Mouse (Mus musculus): Measurements from ENCODE around the gene Olfr1102. TPM values are rescaled to one million over a fixed set of nuclear protein-coding genes. Genes with fewer than 3 reads are reported as not detected.

Olfr1102 gene
- polyA plus RNA-seq (2014; fragmentation: Illumina TruSeq; extraction: RNeasy Lipid Tissue Mini Kit (QIAGEN cat#74804); ENCODE audit: low read depth, low replicate concordance), result not detected

DNA sequence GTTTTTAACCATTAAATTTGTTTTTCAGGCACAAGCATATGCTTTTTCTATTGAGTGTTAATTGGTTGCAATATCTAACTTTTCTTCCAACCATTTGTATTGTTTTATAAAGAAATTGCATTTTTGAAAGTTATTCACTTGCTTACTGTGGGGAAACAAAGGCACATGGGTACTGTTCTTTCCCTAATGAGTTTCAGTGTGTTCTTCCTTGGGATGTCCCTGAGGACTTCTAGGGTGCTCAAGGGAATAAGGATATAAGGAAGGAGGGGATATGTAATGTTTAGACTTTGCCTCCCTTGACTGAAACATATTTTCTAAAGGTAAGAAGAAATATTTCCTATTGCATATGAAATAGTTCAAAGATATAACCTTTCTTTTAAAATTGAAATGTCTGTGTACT, at the start of gene Olfr1102:
TSS of gene Olfr1102 (plus strand) at position 301 of the 400 bp plus-strand sequence.

DNA sequence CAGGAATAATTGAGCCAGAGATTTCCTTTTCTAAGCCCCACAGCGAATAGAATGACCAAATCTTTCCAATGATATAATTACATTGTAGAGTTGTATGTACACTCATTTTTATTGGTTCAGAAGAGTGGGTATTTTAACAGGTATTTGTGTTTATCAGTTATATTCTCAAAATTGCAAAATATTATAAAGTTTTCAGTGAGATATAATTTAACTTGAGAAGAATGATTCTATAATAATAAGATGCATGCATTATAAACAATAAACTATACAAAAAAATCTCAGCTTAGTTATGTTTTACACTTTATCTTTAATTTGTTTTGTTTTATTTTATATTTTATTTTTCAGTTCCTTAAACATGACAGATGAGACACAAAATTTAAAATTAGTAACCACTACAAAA, 37.6 kb upstream of the Olfr1102 start, which contains the start of gene Olfr1099:
TSS of gene Olfr1099 (minus strand) at position 101 of the 400 bp plus-strand sequence.

DNA sequence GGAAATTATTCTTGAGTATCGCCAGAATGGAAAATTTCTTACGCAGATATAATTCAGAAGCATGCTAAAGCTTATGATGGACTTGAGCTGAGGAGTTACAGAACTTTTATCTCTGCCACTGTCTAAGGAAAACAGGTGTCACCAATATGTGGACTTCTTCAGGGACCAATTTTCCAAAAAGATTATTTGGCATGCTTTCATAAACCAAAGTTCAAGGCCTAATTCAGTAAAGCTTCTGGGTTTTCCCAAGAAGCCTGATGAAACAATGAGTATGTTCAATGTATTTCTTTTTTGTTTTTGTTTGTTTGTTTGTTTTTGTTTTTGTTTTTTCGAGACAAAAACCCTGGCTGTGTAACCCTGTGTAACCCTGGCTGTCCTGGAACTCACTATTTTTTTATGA, 18.3 kb upstream of the Olfr1102 start, which contains the start of gene Olfr1100:
TSS of gene Olfr1100 (minus strand) at position 101 of the 400 bp plus-strand sequence.

DNA sequence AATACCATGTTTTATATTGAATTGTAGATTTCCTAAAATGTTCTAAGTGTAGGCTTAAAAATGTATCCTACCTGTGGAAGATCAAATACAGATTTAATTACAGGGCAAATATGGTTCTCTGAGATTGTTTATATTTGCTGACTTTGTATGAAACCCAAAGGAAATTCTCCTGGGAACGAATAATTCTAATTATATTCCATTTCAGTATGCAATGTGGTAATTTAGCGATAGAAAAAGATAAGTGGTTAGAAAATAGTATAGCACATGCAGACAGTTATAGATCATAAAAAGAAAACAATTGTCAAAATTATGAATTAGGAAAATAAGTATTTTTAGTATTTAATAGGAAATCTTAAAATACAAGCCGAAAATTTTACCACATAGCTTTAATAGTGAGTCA, 7.1 kb upstream of the Olfr1102 start, which contains the start of gene Olfr1101:
TSS of gene Olfr1101 (minus strand) at position 101 of the 400 bp plus-strand sequence.

DNA sequence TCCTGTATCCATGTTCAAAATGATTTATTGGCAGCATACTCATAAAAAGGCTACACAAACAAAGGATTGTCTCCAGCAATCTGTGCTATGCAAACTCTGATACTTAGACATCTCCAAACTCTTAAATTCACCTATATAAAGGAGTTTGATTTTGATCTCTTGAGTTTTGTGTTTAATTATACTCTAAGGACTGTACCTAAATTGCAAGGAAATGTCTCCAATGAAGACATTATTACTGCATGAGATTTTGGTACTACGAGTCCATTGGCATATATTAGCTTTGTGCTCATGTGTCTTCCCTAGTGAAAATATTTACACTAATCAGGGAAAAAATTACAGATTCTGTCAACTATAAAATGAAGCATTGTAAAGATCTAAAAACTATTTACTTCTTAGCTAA, 28.8 kb downstream of the Olfr1102 start, which contains the start of gene Olfr1104:
TSS of gene Olfr1104 (minus strand) at position 101 of the 400 bp plus-strand sequence.

DNA sequence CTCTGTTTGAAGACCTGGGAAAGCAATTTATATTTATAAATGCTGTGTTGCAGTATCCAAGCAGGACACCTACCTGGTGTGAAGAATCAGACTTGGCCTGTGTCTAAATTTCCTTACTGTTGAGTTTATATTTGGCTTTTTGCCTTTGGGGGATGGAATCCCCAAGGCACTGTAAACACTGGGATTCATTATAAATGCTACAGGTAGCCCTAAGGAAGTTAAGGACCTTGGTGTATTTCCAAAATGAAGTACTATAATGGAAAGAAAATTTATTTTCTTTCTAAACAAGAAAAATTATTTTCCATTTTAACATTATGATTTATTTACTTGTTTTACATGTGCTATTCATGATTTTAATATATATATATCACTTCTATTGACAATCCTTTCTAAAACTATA, 38.2 kb downstream of the Olfr1102 start, which contains the start of gene Olfr1105:
TSS of gene Olfr1105 (minus strand) at position 101 of the 400 bp plus-strand sequence.

DNA sequence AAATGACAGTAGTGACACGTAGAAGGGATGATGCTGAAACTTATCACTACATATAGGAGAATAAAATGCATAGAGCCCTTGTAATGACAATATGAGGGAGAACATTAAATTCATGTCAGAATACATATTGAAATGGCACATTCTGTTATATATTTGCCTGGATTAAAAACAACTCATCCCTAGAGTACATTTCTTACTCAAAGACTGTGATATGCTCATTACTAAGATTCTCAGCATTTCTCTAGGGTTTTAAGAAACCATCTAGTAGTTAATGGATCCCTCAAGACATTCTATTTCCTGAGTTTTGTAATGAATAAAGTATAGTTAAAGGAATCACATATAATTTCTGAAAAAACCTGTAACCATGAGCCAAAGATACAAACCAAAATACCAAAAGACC, 54.0 kb downstream of the Olfr1102 start, which contains the start of gene Olfr1106:
TSS of gene Olfr1106 (minus strand) at position 101 of the 400 bp plus-strand sequence.

Other genes starting within 250 kb of the Olfr1102 start
- gene Olfr1090, start 239.4 kb upstream of the Olfr1102 start, polyA plus RNA-seq (2014; fragmentation: Illumina TruSeq; extraction: RNeasy Lipid Tissue Mini Kit (QIAGEN cat#74804); ENCODE audit: low read depth, low replicate concordance), result not detected
- not detected for gene Olfr1093, start 215.9 kb upstream of the Olfr1102 start, polyA plus RNA-seq (2014; fragmentation: Illumina TruSeq; extraction: RNeasy Lipid Tissue Mini Kit (QIAGEN cat#74804); ENCODE audit: low read depth, low replicate concordance)
- not detected for gene Olfr141, start 188.4 kb upstream of the Olfr1102 start, polyA plus RNA-seq (2014; fragmentation: Illumina TruSeq; extraction: RNeasy Lipid Tissue Mini Kit (QIAGEN cat#74804); ENCODE audit: low read depth, low replicate concordance)
- gene Olfr1094, start 173.7 kb upstream of the Olfr1102 start, polyA plus RNA-seq (2014; fragmentation: Illumina TruSeq; extraction: RNeasy Lipid Tissue Mini Kit (QIAGEN cat#74804); ENCODE audit: low read depth, low replicate concordance), result not detected
- gene Olfr1095, start 146.7 kb upstream of the Olfr1102 start, polyA plus RNA-seq (2014; fragmentation: Illumina TruSeq; extraction: RNeasy Lipid Tissue Mini Kit (QIAGEN cat#74804); ENCODE audit: low read depth, low replicate concordance), result not detected
- gene Gm13723, start 123.6 kb upstream of the Olfr1102 start, polyA plus RNA-seq (2014; fragmentation: Illumina TruSeq; extraction: RNeasy Lipid Tissue Mini Kit (QIAGEN cat#74804); ENCODE audit: low read depth, low replicate concordance), result not detected
- gene Olfr1097, start 106.2 kb upstream of the Olfr1102 start, polyA plus RNA-seq (2014; fragmentation: Illumina TruSeq; extraction: RNeasy Lipid Tissue Mini Kit (QIAGEN cat#74804); ENCODE audit: low read depth, low replicate concordance), result not detected
- not detected for gene Olfr1098, start 73.9 kb upstream of the Olfr1102 start, polyA plus RNA-seq (2014; fragmentation: Illumina TruSeq; extraction: RNeasy Lipid Tissue Mini Kit (QIAGEN cat#74804); ENCODE audit: low read depth, low replicate concordance)
- gene Olfr1099, start 37.7 kb upstream of the Olfr1102 start, polyA plus RNA-seq (2014; fragmentation: Illumina TruSeq; extraction: RNeasy Lipid Tissue Mini Kit (QIAGEN cat#74804); ENCODE audit: low read depth, low replicate concordance), result not detected
- gene Olfr1100, start 18.4 kb upstream of the Olfr1102 start, polyA plus RNA-seq (2014; fragmentation: Illumina TruSeq; extraction: RNeasy Lipid Tissue Mini Kit (QIAGEN cat#74804); ENCODE audit: low read depth, low replicate concordance), result not detected
- not detected for gene Olfr1101, start 7.2 kb upstream of the Olfr1102 start, polyA plus RNA-seq (2014; fragmentation: Illumina TruSeq; extraction: RNeasy Lipid Tissue Mini Kit (QIAGEN cat#74804); ENCODE audit: low read depth, low replicate concordance)
- gene Olfr1104, start 28.7 kb downstream of the Olfr1102 start, polyA plus RNA-seq (2014; fragmentation: Illumina TruSeq; extraction: RNeasy Lipid Tissue Mini Kit (QIAGEN cat#74804); ENCODE audit: low read depth, low replicate concordance), result not detected
- not detected for gene Olfr1105, start 38.1 kb downstream of the Olfr1102 start, polyA plus RNA-seq (2014; fragmentation: Illumina TruSeq; extraction: RNeasy Lipid Tissue Mini Kit (QIAGEN cat#74804); ENCODE audit: low read depth, low replicate concordance)
- gene Olfr1106, start 53.9 kb downstream of the Olfr1102 start, polyA plus RNA-seq (2014; fragmentation: Illumina TruSeq; extraction: RNeasy Lipid Tissue Mini Kit (QIAGEN cat#74804); ENCODE audit: low read depth, low replicate concordance), result not detected
- not detected for gene Olfr1107, start 77.4 kb downstream of the Olfr1102 start, polyA plus RNA-seq (2014; fragmentation: Illumina TruSeq; extraction: RNeasy Lipid Tissue Mini Kit (QIAGEN cat#74804); ENCODE audit: low read depth, low replicate concordance)
- gene Olfr1109, start 97.6 kb downstream of the Olfr1102 start, polyA plus RNA-seq (2014; fragmentation: Illumina TruSeq; extraction: RNeasy Lipid Tissue Mini Kit (QIAGEN cat#74804); ENCODE audit: low read depth, low replicate concordance), result not detected
- not detected for gene Olfr259, start 116.2 kb downstream of the Olfr1102 start, polyA plus RNA-seq (2014; fragmentation: Illumina TruSeq; extraction: RNeasy Lipid Tissue Mini Kit (QIAGEN cat#74804); ENCODE audit: low read depth, low replicate concordance)
- not detected for gene Olfr1110, start 141.9 kb downstream of the Olfr1102 start, polyA plus RNA-seq (2014; fragmentation: Illumina TruSeq; extraction: RNeasy Lipid Tissue Mini Kit (QIAGEN cat#74804); ENCODE audit: low read depth, low replicate concordance)
- gene Olfr1111, start 154.2 kb downstream of the Olfr1102 start, polyA plus RNA-seq (2014; fragmentation: Illumina TruSeq; extraction: RNeasy Lipid Tissue Mini Kit (QIAGEN cat#74804); ENCODE audit: low read depth, low replicate concordance), result not detected
- gene Olfr1112, start 189.4 kb downstream of the Olfr1102 start, polyA plus RNA-seq (2014; fragmentation: Illumina TruSeq; extraction: RNeasy Lipid Tissue Mini Kit (QIAGEN cat#74804); ENCODE audit: low read depth, low replicate concordance), result not detected
- gene Olfr1113, start 210.6 kb downstream of the Olfr1102 start, polyA plus RNA-seq (2014; fragmentation: Illumina TruSeq; extraction: RNeasy Lipid Tissue Mini Kit (QIAGEN cat#74804); ENCODE audit: low read depth, low replicate concordance), result not detected
- gene Olfr1115, start 249.6 kb downstream of the Olfr1102 start, polyA plus RNA-seq (2014; fragmentation: Illumina TruSeq; extraction: RNeasy Lipid Tissue Mini Kit (QIAGEN cat#74804); ENCODE audit: low read depth, low replicate concordance), result not detected